Mouse (Mus musculus): ENCODE measurements around the gene Opa3. TPM values are rescaled to one million over a fixed set of nuclear protein-coding genes. Genes with fewer than 3 reads are reported as not detected.
A peak's percentile ranks its signal among the peaks of the same experiment; 100 is the strongest.

Opa3 gene
- polyA plus RNA-seq, 1 experiment from 2014 or later = 40.6 TPM

- H3K27ac ChIP-seq (replicated peaks) = 0 out of 2 replicates have a peak overlapping the region, but pooled peaks have one; percentile 53
- no peaks in the 10 kb centered on the region for H3K27me3 ChIP-seq
- H3K9me3 ChIP-seq = no peaks in the 10 kb centered on the region
- 18% methylated on average over 22 of the region's 22 CpGs for WGBS
- peak; percentile 81 for ATAC-seq (replicated peaks)
- H3K4me2 ChIP-seq (replicated peaks) = peak overlapping the region; percentile 30; the same call in 1 of the 2 replicates
- H3K4me3 ChIP-seq = peak overlapping the region; percentile 16; the same call in 1 of the 2 replicates
- H3K9ac ChIP-seq (replicated peaks) = no peak overlapping the region; the same call in 1 of the 2 replicates
- peaks cover 24% of the 10 kb centered on the region for H3K36me3 ChIP-seq
- H3K4me1 ChIP-seq = peaks cover 16% of the 10 kb centered on the region
These were observed 67.5 kb downstream of the Opa3 start for GRCm38 (mm10) chr7:19295503-19296185.

- peaks cover under 1% of the 10 kb centered on the region; the same call in 1 of the 2 replicates for H3K27me3 ChIP-seq
- H3K27ac ChIP-seq (replicated peaks) = no peak overlapping the region
- ATAC-seq (replicated peaks) = no peak
- WGBS = 92% methylated on average over 6 of the region's 6 CpGs
- no peak overlapping the region for H3K9ac ChIP-seq (replicated peaks)
- peaks cover 16% of the 10 kb centered on the region for H3K4me1 ChIP-seq
- no peaks in the 10 kb centered on the region for H3K9me3 ChIP-seq
- no peak overlapping the region for H3K4me3 ChIP-seq
- no peak overlapping the region for H3K4me2 ChIP-seq (replicated peaks)
- H3K36me3 ChIP-seq = peaks cover 21% of the 10 kb centered on the region
These were observed 68.9 kb downstream of the Opa3 start for GRCm38 (mm10) chr7:19297034-19297433.

GRCm38 (mm10) chr7:19297794-19298193 is 69.7 kb downstream of the Opa3 start:
- ATAC-seq (replicated peaks) = no peak
- Histone ChIP-seq H3K27me3 (peaks cover 8% of the 10 kb centered on the region), H3K4me1 (peaks cover 20% of the 10 kb centered on the region), H3K27ac (replicated peaks) (no peak overlapping the region), H3K4me3 (no peak overlapping the region), H3K9me3 (no peaks in the 10 kb centered on the region), H3K9ac (replicated peaks) (no peak overlapping the region), H3K36me3 (peaks cover 21% of the 10 kb centered on the region), H3K4me2 (replicated peaks) (no peak overlapping the region)
- 94% methylated on average over 5 of the region's 5 CpGs for WGBS

GRCm38 (mm10) chr7:19299194-19299593 is 71.1 kb downstream of the Opa3 start:
- Histone ChIP-seq H3K4me1 (peaks cover 28% of the 10 kb centered on the region), H3K36me3 (peaks cover 8% of the 10 kb centered on the region), H3K9ac (replicated peaks) (no peak overlapping the region), H3K27ac (replicated peaks) (no peak overlapping the region), H3K9me3 (no peaks in the 10 kb centered on the region), H3K27me3 (peaks cover 22% of the 10 kb centered on the region), H3K4me3 (no peak overlapping the region), H3K4me2 (replicated peaks) (no peak overlapping the region)
- no peak for ATAC-seq (replicated peaks)
- 23% methylated on average over 3 of the region's 3 CpGs for WGBS

- H3K4me3 ChIP-seq = peak overlapping the region; percentile 54
- H3K27me3 ChIP-seq = peaks cover 37% of the 10 kb centered on the region
- peak overlapping the region; percentile 49 for H3K4me2 ChIP-seq (replicated peaks)
- peak overlapping the region; percentile 16; the same call in 1 of the 2 replicates for H3K27ac ChIP-seq (replicated peaks)
- peaks cover 35% of the 10 kb centered on the region for H3K4me1 ChIP-seq
- peak; percentile 88 for ATAC-seq (replicated peaks)
- under 1% methylated on average over 29 of the region's 29 CpGs for WGBS
- H3K9me3 ChIP-seq = no peaks in the 10 kb centered on the region
- H3K36me3 ChIP-seq = no peaks in the 10 kb centered on the region
- peak overlapping the region; percentile 45 for H3K9ac ChIP-seq (replicated peaks)
These were observed 72.6 kb downstream of the Opa3 start for GRCm38 (mm10) chr7:19300501-19301421.

GRCm38 (mm10) chr7:19301461-19302263 is 73.5 kb downstream of the Opa3 start:
- Histone ChIP-seq H3K27ac (replicated peaks) (peak overlapping the region; percentile 16; the same call in 1 of the 2 replicates), H3K9me3 (no peaks in the 10 kb centered on the region), H3K4me3 (peak overlapping the region; percentile 54), H3K4me2 (replicated peaks) (peak overlapping the region; percentile 49), H3K9ac (replicated peaks) (peak overlapping the region; percentile 45), H3K27me3 (peaks cover 46% of the 10 kb centered on the region), H3K4me1 (peaks cover 35% of the 10 kb centered on the region), H3K36me3 (no peaks in the 10 kb centered on the region)
- 7% methylated on average over 16 of the region's 16 CpGs for WGBS
- no peak for ATAC-seq (replicated peaks)

GRCm38 (mm10) chr7:19302264-19303045 is 74.3 kb downstream of the Opa3 start:
- peak overlapping the region; percentile 45; the same call in 1 of the 2 replicates for H3K9ac ChIP-seq (replicated peaks)
- H3K4me1 ChIP-seq = peaks cover 35% of the 10 kb centered on the region
- WGBS = 49% methylated on average over 13 of the region's 13 CpGs
- peak overlapping the region; percentile 54 for H3K4me3 ChIP-seq
- peaks cover 53% of the 10 kb centered on the region for H3K27me3 ChIP-seq
- peak overlapping the region; percentile 49 for H3K4me2 ChIP-seq (replicated peaks)
- no peaks in the 10 kb centered on the region for H3K36me3 ChIP-seq
- H3K27ac ChIP-seq (replicated peaks) = no peak overlapping the region
- no peak for ATAC-seq (replicated peaks)
- no peaks in the 10 kb centered on the region for H3K9me3 ChIP-seq

- Histone ChIP-seq H3K36me3 (no peaks in the 10 kb centered on the region), H3K27ac (replicated peaks) (no peak overlapping the region), H3K27me3 (peaks cover 53% of the 10 kb centered on the region), H3K4me1 (peaks cover 40% of the 10 kb centered on the region), H3K9me3 (no peaks in the 10 kb centered on the region), H3K4me3 (no peak overlapping the region), H3K4me2 (replicated peaks) (no peak overlapping the region), H3K9ac (replicated peaks) (no peak overlapping the region)
- 78% methylated on average over 12 of the region's 12 CpGs for WGBS
- ATAC-seq (replicated peaks) = no peak
These were observed 74.8 kb downstream of the Opa3 start for GRCm38 (mm10) chr7:19303046-19303305.

- H3K36me3 ChIP-seq = no peaks in the 10 kb centered on the region
- 0 out of 2 replicates have a peak overlapping the region, but pooled peaks have one; percentile 10 for H3K9ac ChIP-seq (replicated peaks)
- H3K4me1 ChIP-seq = peaks cover 44% of the 10 kb centered on the region
- no peaks in the 10 kb centered on the region for H3K9me3 ChIP-seq
- ATAC-seq (replicated peaks) = no peak
- 0% methylated on average over 16 of the region's 16 CpGs for WGBS
- peak overlapping the region; percentile 25 for H3K4me3 ChIP-seq
- H3K27ac ChIP-seq (replicated peaks) = no peak overlapping the region
- peak overlapping the region; percentile 41 for H3K4me2 ChIP-seq (replicated peaks)
- peaks cover 53% of the 10 kb centered on the region for H3K27me3 ChIP-seq
These were observed 75.6 kb downstream of the Opa3 start for GRCm38 (mm10) chr7:19303770-19304169.

- H3K4me1 ChIP-seq = peaks cover 54% of the 10 kb centered on the region
- H3K9me3 ChIP-seq = no peaks in the 10 kb centered on the region
- peak overlapping the region; percentile 25 for H3K4me3 ChIP-seq
- H3K36me3 ChIP-seq = no peaks in the 10 kb centered on the region
- peaks cover 53% of the 10 kb centered on the region for H3K27me3 ChIP-seq
- no peak overlapping the region for H3K27ac ChIP-seq (replicated peaks)
- H3K9ac ChIP-seq (replicated peaks) = no peak overlapping the region
- 1% methylated on average over 45 of the region's 48 CpGs for WGBS
- ATAC-seq (replicated peaks) = no peak
- peak overlapping the region; percentile 41 for H3K4me2 ChIP-seq (replicated peaks)
These were observed 76.6 kb downstream of the Opa3 start for GRCm38 (mm10) chr7:19304501-19305412.

All from forebrain, embryonic 15.5 days (tissue).